Comparison of ENCODE assay signal across 22 mouse cellular contexts in the genomic region with DNA sequence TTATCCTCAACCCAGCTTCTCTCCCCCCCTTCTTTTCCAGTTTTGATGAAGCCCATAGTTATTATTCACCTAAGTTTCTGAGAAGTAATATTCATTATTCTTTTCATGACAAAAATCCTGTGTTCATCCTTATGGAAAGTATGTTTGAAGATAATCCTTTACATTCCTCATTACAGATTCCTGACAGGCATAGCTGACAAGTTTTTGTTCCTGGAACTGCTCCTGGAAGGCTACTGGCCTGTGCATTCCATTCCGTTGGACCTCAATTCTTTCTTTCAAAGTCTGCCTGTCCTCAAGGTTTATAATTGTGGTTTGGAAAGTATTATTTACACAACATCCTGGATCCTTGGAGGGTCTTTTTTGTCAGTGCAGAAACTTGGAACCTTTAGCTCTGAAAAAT. TPM values are rescaled to one million over a fixed set of nuclear protein-coding genes. Genes with fewer than 3 reads are reported as not detected.
"Had no signal": no experiment of that assay in that cellular context is flagged by ENCODE, and none has a peak within 500 bp of the region (broad histone marks: within the 10 kb centered on the region; RNA-seq: fewer than 3 reads in every experiment).

No protein-coding gene starts in this region.

- H3K27me3 ChIP-seq: lung, embryonic 15.5 days; neural tube, embryonic 13.5 days; neural tube, embryonic 15.5 days had no signal

- H3K4me1 ChIP-seq: lung, embryonic 15.5 days; midbrain, embryonic 10.5 days; neural tube, embryonic 13.5 days; neural tube, embryonic 15.5 days had no signal

- H3K9me3 ChIP-seq: lung, embryonic 15.5 days; midbrain, embryonic 10.5 days; neural tube, embryonic 13.5 days; neural tube, embryonic 15.5 days had no signal

- H3K4me2 ChIP-seq: lung, embryonic 15.5 days; neural tube, embryonic 13.5 days; neural tube, embryonic 15.5 days had no signal

- H3K4me3 ChIP-seq: lung, embryonic 15.5 days; midbrain, embryonic 10.5 days; myocyte; neural tube, embryonic 13.5 days; neural tube, embryonic 15.5 days had no signal

- H3K36me3 ChIP-seq: lung, embryonic 15.5 days; midbrain, embryonic 10.5 days; neural tube, embryonic 13.5 days; neural tube, embryonic 15.5 days had no signal

- ATAC-seq: lung, postnatal 0 days; midbrain, embryonic 16.5 days had no signal

- H3K27ac ChIP-seq: liver, embryonic 14.5 days; lung, embryonic 15.5 days; midbrain, embryonic 10.5 days; neural tube, embryonic 13.5 days; neural tube, embryonic 15.5 days had no signal

- H3K9ac ChIP-seq: liver, embryonic 14.5 days; lung, embryonic 15.5 days; neural tube, embryonic 13.5 days; neural tube, embryonic 15.5 days had no signal

- DNase-seq: lung, adult 2 months; lung, postnatal 14 days; lung, postnatal 4 days; midbrain, embryonic 14.5 days; retina, postnatal 1 day; right cerebral cortex, adult 18-20 months; right cerebral cortex, postnatal 25 days; right cerebral cortex, postnatal 4 days; spleen, adult 18-20 months; thymus, adult 18-20 months; thymus, postnatal 14 days; thymus, postnatal 36 days had no signal

RNA-seq across cellular contexts. Expression of gene Lrrc7, which starts 45.0 kb away (rescaled TPM):
- polyA plus RNA-seq: lung, adult 2 months; lung, postnatal 0 days; myocyte; small intestine, adult 2 months; thymus, postnatal 0 days had no signal
